Mouse (Mus musculus): ENCODE results near the gene Rasa3. TPM values are rescaled to one million over a fixed set of nuclear protein-coding genes. Genes with fewer than 3 reads are reported as not detected.

The Rasa3 gene
- total RNA-seq, 2 experiments from 2014 or later = 32.5 to 39.5 TPM

- peak; percentile 46 for DNase-seq
Measured at GRCm38 (mm10) chr8:13648377-13649153, 28.8 kb downstream of the Rasa3 start.

GRCm38 (mm10) chr8:13647591-13647990 is 29.8 kb downstream of the Rasa3 start:
- no peak for DNase-seq

GRCm38 (mm10) chr8:13644932-13645676 is 32.3 kb downstream of the Rasa3 start:
- DNase-seq = peak; percentile 62

GRCm38 (mm10) chr8:13644155-13644554 is 33.2 kb downstream of the Rasa3 start:
- DNase-seq = peak; percentile 54

GRCm38 (mm10) chr8:13642659-13643181 is 34.7 kb downstream of the Rasa3 start:
- DNase-seq = no peak

- DNase-seq = peak; percentile 38
Measured at GRCm38 (mm10) chr8:13641206-13641605, 36.2 kb downstream of the Rasa3 start.

GRCm38 (mm10) chr8:13640452-13640883 is 36.9 kb downstream of the Rasa3 start:
- DNase-seq = peak; percentile 54

GRCm38 (mm10) chr8:13633107-13633506 is 44.3 kb downstream of the Rasa3 start:
- no peak for DNase-seq

- no peak for DNase-seq
Measured at GRCm38 (mm10) chr8:13632309-13632708, 45.1 kb downstream of the Rasa3 start.

GRCm38 (mm10) chr8:13630754-13631153 is 46.6 kb downstream of the Rasa3 start:
- DNase-seq = no peak

- DNase-seq = no peak
Measured at GRCm38 (mm10) chr8:13630171-13630570, 47.2 kb downstream of the Rasa3 start.

GRCm38 (mm10) chr8:13629351-13630090 is 47.9 kb downstream of the Rasa3 start:
- DNase-seq = no peak

- DNase-seq = no peak
Measured at GRCm38 (mm10) chr8:13628067-13628466, 49.3 kb downstream of the Rasa3 start.

- no peak for DNase-seq
Measured at GRCm38 (mm10) chr8:13627591-13627990, 49.8 kb downstream of the Rasa3 start.

GRCm38 (mm10) chr8:13626114-13626513 is 51.3 kb downstream of the Rasa3 start:
- DNase-seq = no peak

GRCm38 (mm10) chr8:13625281-13625970 is 52.0 kb downstream of the Rasa3 start:
- DNase-seq = no peak

GRCm38 (mm10) chr8:13624863-13625262 is 52.5 kb downstream of the Rasa3 start:
- no peak for DNase-seq

- peak; percentile 47 for DNase-seq
Measured at GRCm38 (mm10) chr8:13623911-13624421, 53.4 kb downstream of the Rasa3 start.

GRCm38 (mm10) chr8:13623038-13623750 is 54.2 kb downstream of the Rasa3 start:
- DNase-seq = no peak

GRCm38 (mm10) chr8:13620226-13620920 is 57.0 kb downstream of the Rasa3 start:
- peak; percentile 38 for DNase-seq
